Mouse (Mus musculus) spleen, adult 10 weeks (tissue): ENCODE measurements around the gene Sema4f. TPM values are rescaled to one million over a fixed set of nuclear protein-coding genes. Genes with fewer than 3 reads are reported as not detected.

Source experiments
- polyA plus RNA-seq: library from polyadenylated mRNA; stranded (reverse); fragments of 350-450 nt; fragmentation: Illumina TruSeq; extraction: RNeasy Lipid Tissue Mini Kit (QIAGEN cat#74804); gene quantifications from one replicate; pipeline ENCODE4 v1.2.3, GENCODE M21; 2015; ENCODE audit warnings: low replicate concordance; ENCODE audit not compliant: insufficient read depth

Sema4f gene
- polyA plus RNA-seq: 2.3 TPM

DNA sequence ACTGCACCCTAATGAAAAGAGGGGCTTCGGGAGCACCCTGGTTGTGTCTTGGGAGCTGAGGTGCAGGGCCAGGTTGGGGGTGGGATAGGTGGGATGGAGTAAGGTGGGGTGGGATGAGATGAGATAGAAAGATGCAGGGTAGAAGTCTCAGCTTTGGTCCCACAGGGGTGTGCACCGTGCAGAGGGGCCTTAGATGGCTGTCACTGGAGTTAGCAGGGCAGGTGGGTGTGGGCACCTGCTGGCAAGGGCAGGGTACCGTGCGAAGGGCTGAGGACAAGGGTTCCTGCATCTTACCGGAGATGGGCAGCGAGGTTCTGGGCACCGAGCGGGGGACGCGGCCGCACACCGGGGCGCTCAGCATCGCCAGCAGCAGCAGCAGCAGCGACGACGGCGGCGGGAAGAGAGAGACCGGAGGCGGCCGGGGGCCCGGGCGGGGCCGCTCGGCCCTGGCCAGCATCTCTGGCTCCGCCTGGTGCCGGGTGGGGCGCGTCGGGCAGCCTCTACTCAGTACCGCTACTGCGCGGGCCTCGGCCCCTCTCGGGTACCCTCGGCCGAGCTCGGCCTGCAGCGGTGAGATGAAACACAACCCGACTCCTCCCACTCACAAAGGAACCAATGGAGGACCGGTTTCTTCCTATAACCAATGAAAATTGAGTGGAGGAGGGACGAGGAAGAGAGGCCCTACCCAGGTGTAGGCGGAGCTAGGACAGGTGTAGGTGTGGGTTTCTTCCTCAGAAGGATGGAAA lies at the start of gene Sema4f:
Gene Sema4f, minus strand, starts transcription at position 603 of the 746 bp plus-strand sequence.

DNA sequence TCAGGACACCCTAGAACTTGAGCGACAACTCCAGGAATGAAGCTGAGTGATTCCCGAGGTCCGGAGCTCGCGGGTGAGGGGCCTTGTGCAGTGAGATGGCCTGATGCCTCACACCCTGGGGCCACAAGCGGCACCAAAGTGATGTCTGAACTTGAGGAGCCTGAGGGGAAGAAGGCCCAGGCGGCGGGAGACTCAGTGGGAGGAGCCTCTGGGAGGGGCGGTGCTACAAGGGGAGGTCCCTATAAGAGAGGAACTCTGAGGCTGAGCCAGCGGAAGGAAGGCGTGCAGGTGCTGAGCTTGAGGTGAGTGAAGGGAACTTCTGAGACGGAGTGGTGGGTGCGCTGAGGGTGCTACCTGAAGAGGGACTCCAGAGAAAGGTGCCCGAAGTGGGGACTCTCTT lies 7.1 kb upstream of the Sema4f start, which contains the start of gene M1ap:
Gene M1ap, plus strand, starts transcription at position 252 of the 400 bp plus-strand sequence.

Other genes with a start within 250 kb of the Sema4f start
- 134 TPM for gene Pole4, start 234.4 kb downstream of the Sema4f start, polyA plus RNA-seq
- 15.1 TPM for gene Hk2, start 165.3 kb downstream of the Sema4f start, polyA plus RNA-seq
- 0.52 TPM for gene M1ap, start 7.1 kb upstream of the Sema4f start, polyA plus RNA-seq
- 13.5 TPM for gene Dok1, start 93.7 kb upstream of the Sema4f start, polyA plus RNA-seq
- gene Loxl3, start 94.4 kb upstream of the Sema4f start, polyA plus RNA-seq: 6.8 TPM
- gene Aup1, start 114.8 kb upstream of the Sema4f start, polyA plus RNA-seq: 155 TPM
- gene Htra2, start 115.5 kb upstream of the Sema4f start, polyA plus RNA-seq: 58.4 TPM
- gene Dqx1, start 118.1 kb upstream of the Sema4f start, polyA plus RNA-seq: 3.4 TPM
- not detected for gene Tlx2, start 130.5 kb upstream of the Sema4f start, polyA plus RNA-seq
- gene Pcgf1, start 138.1 kb upstream of the Sema4f start, polyA plus RNA-seq: 20.7 TPM
- gene Lbx2, start 146.6 kb upstream of the Sema4f start, polyA plus RNA-seq: not detected
- 0.48 TPM for gene Ccdc142, start 161.8 kb upstream of the Sema4f start, polyA plus RNA-seq
- gene Gm42688, start 161.8 kb upstream of the Sema4f start, polyA plus RNA-seq: 4.8 TPM
- 19.2 TPM for gene Mrpl53, start 169.3 kb upstream of the Sema4f start, polyA plus RNA-seq
- 22.9 TPM for gene Mogs, start 175.7 kb upstream of the Sema4f start, polyA plus RNA-seq
- gene Wbp1, start 181.8 kb upstream of the Sema4f start, polyA plus RNA-seq: 27.1 TPM
- gene Ino80b, start 185.7 kb upstream of the Sema4f start, polyA plus RNA-seq: 7.5 TPM
- 0.52 TPM for gene Rtkn, start 195.7 kb upstream of the Sema4f start, polyA plus RNA-seq
- 0.14 TPM for gene Wdr54, start 216.6 kb upstream of the Sema4f start, polyA plus RNA-seq
- gene 1700003E16Rik, start 216.6 kb upstream of the Sema4f start, polyA plus RNA-seq: not detected
- 39.1 TPM for gene Dctn1, start 226.2 kb upstream of the Sema4f start, polyA plus RNA-seq